Mouse (Mus musculus) hindbrain, embryonic 12.5 days (tissue): ENCODE measurements around the gene Ccdc117. TPM values are rescaled to one million over a fixed set of nuclear protein-coding genes. Genes with fewer than 3 reads are reported as not detected.

ENCODE experiments used
- ATAC-seq: fragments of 200-750 bp; cut with Nextera tagmentation; 2 replicates; pipeline ENCODE4 v1.8.0; 2017; ENCODE audit warnings: moderate TSS enrichment; ENCODE audit not compliant: low FRiP score
- H3K27ac ChIP-seq: fragments of 300-500 bp; sonication (generic); 2 replicates; pipeline ENCODE4 v1.5.1; 2016; ENCODE audit warnings: mild to moderate bottlenecking
- H3K27me3 ChIP-seq: fragments of 300-500 bp; sonication (generic); 2 replicates; pipeline ENCODE4 v1.6.1; 2016; ENCODE audit warnings: mild to moderate bottlenecking
- H3K36me3 ChIP-seq: fragments of 300-500 bp; sonication (generic); 2 replicates; pipeline ENCODE4 v1.6.1; 2016; ENCODE audit warnings: mild to moderate bottlenecking
- H3K4me1 ChIP-seq: fragments of 300-500 bp; sonication (generic); 2 replicates; pipeline ENCODE4 v1.6.1; 2016
- H3K4me2 ChIP-seq: fragments of 300-500 bp; sonication (generic); replicated peaks from 2 replicates; pipeline ENCODE4 v1.6.1; 2016; ENCODE audit warnings: mild to moderate bottlenecking
- H3K4me3 ChIP-seq: fragments of 300-500 bp; sonication (generic); 2 replicates; pipeline ENCODE4 v1.5.1; 2016; ENCODE audit warnings: mild to moderate bottlenecking
- H3K9ac ChIP-seq: fragments of 300-500 bp; sonication (generic); 2 replicates; pipeline ENCODE4 v1.6.1; 2016; ENCODE audit warnings: mild to moderate bottlenecking, moderate library complexity
- H3K9me3 ChIP-seq: fragments of 300-500 bp; sonication (generic); replicated peaks from 2 replicates; pipeline ENCODE4 v1.6.1; 2016; ENCODE audit warnings: mild to moderate bottlenecking
- WGBS: fragments of 180-500 bp; shearing (Covaris S2); methylation state at CpG from one replicate; pipeline ENCODE4 v1.1.7; 2016; 5-methylcytosine and 5-hydroxymethylcytosine counted together
- polyA plus RNA-seq: library from polyadenylated mRNA; unstranded; fragments of >200 nt; fragmentation: Nextera tagmentation; extraction: Ambion mirVana; gene quantifications from 2 replicates; pipeline ENCODE4 v1.2.1, GENCODE M21; 2016

Ccdc117 gene
- polyA plus RNA-seq, 1 experiment from 2014 or later, result 25.3 TPM

DNA sequence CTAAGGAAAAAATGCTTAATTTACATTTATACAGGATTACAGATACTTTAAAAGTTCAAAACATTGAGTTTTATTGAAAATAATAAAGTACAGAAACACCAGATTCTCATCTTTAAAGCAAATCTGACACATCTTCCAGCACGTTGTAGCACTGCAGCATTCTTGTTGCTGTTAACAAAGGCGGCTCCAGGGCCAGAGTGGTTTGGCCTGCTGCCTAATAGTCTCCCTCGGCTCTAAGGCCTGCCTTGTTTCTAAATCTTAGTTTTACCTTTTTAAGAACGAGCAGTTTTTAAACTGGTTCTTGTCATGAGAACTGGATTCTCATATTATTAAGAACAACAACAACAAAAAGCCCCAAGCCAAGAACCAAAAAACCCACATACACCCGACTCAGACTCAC lies 13.1 kb downstream of the Ccdc117 start:
- Histone ChIP-seq H3K9ac (no peak overlapping the region), H3K4me2 (no peak overlapping the region), H3K36me3 (peaks cover 84% of the 10 kb centered on the region), H3K4me3 (no peak overlapping the region), H3K27ac (no peak overlapping the region), H3K9me3 (no peaks in the 10 kb centered on the region), H3K27me3 (no peaks in the 10 kb centered on the region), H3K4me1 (peaks cover 6% of the 10 kb centered on the region; the same call in 1 of the 2 replicates)
- 85% methylated on average over 5 of the region's 5 CpGs for WGBS
- no peak for ATAC-seq

DNA sequence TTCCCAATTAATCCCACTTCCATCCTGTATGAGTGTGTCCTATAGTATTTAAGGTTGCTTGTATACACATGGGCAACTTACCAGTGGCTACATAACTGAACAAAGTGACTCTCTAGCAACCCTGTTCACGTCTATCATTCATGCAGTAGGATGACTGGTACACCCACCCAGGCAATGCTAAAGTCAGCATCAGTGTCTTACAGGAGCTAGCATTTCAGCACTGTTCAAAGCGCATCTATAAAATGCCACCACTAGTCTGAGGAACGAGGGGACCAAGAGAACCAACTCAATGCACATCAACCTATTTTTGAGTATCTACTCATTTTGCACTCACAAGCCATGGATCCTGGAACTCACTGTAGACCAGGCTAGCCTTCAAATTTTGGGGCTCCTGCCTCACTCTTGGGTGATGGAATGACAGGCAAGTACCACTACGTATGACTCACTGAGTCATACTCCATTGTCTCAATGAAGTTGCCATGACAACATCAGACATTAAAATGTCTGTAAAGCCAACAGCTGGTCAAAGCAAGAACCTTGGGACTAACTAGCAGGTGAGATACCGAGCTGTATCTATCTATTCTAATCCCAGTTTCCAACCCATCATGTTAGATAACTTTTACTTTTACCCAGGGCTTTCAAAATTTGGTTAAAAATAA lies 14.0 kb downstream of the Ccdc117 start:
- WGBS, result 81% methylated on average over 5 of the region's 5 CpGs
- Histone ChIP-seq H3K27me3 (no peaks in the 10 kb centered on the region), H3K9me3 (no peaks in the 10 kb centered on the region), H3K4me3 (no peak overlapping the region), H3K4me2 (no peak overlapping the region), H3K27ac (no peak overlapping the region), H3K9ac (no peak overlapping the region), H3K36me3 (peaks cover 84% of the 10 kb centered on the region), H3K4me1 (peaks cover 14% of the 10 kb centered on the region)
- ATAC-seq, result no peak

DNA sequence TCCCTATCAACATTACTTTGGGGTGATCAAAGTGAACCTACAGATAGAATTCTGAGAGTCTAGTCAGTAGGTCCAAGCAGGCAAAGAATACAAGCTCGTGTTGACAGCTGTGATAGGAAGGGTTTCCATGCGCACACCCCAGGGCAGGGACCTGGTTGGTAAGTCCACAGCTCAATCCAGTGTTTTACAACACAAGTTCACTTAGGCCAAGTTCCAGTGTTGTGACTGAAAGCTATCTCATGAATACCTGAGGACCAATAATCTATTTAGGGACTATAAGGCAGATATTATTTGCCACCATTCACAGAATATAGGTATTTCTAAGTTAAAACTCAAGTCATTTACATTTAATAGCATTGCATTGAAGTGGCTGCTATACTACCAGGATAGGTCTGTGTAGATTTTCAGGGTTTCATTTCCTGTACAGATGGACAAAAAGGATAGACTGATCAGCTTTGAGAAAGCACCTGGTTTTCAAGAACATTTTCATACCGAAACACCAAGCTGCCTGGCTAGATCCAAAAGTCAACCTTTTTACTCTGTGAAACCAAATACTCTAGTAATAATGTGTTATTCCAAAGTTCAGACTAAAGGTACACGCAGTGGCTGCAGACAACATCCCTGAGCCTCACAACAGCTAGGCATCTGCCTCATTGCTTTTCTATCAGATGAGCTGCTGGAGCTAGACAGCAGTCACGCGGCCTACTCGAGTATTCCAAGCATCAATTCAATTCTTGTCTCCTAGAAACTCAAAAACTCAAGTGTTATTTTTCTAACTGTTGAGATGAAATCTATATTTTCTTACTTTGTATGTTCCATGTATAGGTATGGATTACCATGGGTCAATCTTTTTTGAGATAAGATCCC lies 15.2 kb downstream of the Ccdc117 start:
- H3K9ac ChIP-seq, result no peak overlapping the region
- no peak overlapping the region for H3K4me3 ChIP-seq
- H3K4me2 ChIP-seq, result no peak overlapping the region
- no peaks in the 10 kb centered on the region for H3K27me3 ChIP-seq
- no peaks in the 10 kb centered on the region for H3K9me3 ChIP-seq
- peaks cover 25% of the 10 kb centered on the region for H3K4me1 ChIP-seq
- peaks cover 75% of the 10 kb centered on the region for H3K36me3 ChIP-seq
- ATAC-seq, result no peak
- 91% methylated on average over 7 of the region's 7 CpGs for WGBS
- H3K27ac ChIP-seq, result no peak overlapping the region

DNA sequence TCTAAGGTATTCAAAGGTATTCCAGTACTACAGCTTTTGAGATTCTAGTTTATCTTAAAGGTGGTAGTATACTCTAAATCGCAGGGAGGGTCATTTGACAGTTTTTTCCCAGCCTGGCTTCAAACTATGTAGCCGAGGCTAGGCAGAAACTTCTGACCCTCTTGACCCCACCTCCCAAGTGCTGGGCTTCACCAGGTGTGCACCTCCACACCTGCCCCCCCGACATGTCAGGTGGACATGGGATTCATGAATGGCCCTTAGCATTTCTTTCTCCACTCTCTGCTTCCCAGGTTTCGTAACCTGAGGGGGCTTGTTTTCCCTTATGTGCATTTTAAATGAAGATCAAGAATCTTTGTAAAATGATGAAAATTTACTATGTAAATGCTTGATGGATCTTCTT lies 16.6 kb downstream of the Ccdc117 start:
- Histone ChIP-seq H3K9ac (no peak overlapping the region), H3K4me1 (peaks cover 25% of the 10 kb centered on the region), H3K27ac (no peak overlapping the region), H3K4me3 (no peak overlapping the region), H3K36me3 (peaks cover 62% of the 10 kb centered on the region), H3K9me3 (no peaks in the 10 kb centered on the region), H3K4me2 (no peak overlapping the region), H3K27me3 (no peaks in the 10 kb centered on the region)
- ATAC-seq, result no peak
- 87% methylated on average over 4 of the region's 4 CpGs for WGBS

DNA sequence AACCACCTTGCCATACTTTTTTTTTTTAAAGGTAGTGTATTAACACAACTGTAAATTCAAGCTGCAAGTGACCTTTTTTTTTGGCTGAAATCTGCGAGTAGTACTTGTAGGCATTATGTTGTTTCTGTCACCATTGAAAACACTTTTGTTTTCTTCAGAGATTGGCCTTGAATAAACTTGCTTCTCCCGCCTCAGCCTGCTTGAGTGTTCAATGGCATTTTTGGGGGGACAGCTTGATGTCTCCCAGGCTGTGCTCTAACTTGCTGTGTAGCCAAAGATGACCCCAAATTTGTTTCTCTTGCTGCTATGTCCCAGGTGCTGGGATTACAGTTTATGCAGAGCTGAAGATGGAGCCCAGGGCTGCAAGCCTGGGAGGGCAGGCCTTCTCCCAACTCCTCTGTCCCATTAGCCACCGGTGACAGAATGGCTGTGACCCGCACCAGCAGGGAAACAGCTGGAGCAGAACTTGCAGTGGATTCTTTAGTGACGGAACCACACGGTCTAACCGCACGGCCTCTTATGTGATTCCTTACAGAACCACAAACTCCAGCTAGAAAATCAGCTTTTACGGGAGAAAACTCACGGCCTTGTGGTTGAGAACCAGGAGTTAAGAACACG lies 19.1 kb downstream of the Ccdc117 start:
- 94% methylated on average over 11 of the region's 11 CpGs for WGBS
- no peaks in the 10 kb centered on the region for H3K27me3 ChIP-seq
- no peaks in the 10 kb centered on the region for H3K9me3 ChIP-seq
- no peak overlapping the region for H3K4me3 ChIP-seq
- H3K4me2 ChIP-seq, result peak overlapping the region; percentile 70
- H3K27ac ChIP-seq, result no peak overlapping the region
- peak overlapping the region; percentile 96; the same call in 1 of the 2 replicates for H3K9ac ChIP-seq
- H3K4me1 ChIP-seq, result peaks cover 25% of the 10 kb centered on the region
- peaks cover 44% of the 10 kb centered on the region for H3K36me3 ChIP-seq
- no peak for ATAC-seq

DNA sequence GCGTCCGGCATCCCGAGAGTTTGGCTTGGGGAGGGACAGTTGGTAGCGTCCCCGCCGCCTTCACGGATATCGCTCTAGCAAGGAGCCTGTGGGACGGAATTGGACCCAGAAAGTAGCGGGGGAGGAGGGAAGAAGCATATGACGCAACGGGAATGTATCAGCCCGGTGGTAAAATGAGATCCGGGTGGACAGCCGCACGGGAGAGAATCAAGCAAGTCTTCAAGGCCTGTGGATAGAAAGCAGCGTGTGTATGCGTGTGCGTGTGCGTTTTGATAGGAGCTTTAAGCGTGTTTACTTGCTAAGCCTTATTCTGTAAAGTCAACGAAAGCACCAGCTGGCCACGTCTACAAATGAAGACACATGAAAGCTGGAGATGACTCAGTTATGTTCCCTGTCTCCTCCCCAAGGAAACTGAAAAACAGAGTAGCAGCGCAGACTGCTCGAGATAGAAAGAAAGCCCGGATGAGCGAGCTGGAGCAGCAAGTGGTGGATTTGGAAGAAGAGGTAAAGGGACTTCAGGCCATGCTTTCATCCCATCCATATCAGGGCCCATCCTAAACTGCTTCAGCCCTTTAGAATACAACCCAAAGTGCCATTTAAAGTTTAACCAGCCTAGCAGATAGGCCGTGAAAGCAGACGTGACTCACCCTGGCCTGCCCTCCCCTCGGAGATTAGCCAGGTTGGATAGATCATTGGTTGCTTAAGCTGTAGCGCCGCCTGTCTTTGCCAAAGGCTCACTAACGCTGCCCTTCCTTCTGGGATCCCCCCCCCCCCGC lies 20.3 kb downstream of the Ccdc117 start:
- Histone ChIP-seq H3K27ac (peak overlapping the region; percentile 88), H3K9ac (peak overlapping the region; percentile 96), H3K36me3 (peaks cover 39% of the 10 kb centered on the region), H3K4me3 (peak overlapping the region; percentile 98), H3K4me1 (peaks cover 25% of the 10 kb centered on the region), H3K4me2 (peak overlapping the region; percentile 70), H3K9me3 (no peaks in the 10 kb centered on the region), H3K27me3 (no peaks in the 10 kb centered on the region)
- 0% methylated on average over 34 of the region's 34 CpGs for WGBS
- ATAC-seq, result peak; percentile 15; the same call in 1 of the 2 replicates

DNA sequence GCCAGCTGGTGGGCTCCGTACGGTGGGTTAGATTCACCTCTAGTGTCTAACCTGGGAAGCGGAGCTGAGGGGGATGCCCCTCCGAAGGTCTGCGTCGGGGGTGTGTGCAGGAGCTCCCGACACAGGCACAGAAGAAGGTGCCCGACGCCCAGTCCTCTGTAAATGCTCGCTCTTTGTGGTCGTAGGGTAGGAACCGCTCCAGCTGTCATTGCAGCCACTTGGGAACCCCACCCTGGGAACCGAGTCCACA lies 20.8 kb downstream of the Ccdc117 start:
- no peaks in the 10 kb centered on the region for H3K27me3 ChIP-seq
- peaks cover 35% of the 10 kb centered on the region for H3K36me3 ChIP-seq
- peak overlapping the region; percentile 88 for H3K27ac ChIP-seq
- peak overlapping the region; percentile 70 for H3K4me2 ChIP-seq
- H3K4me3 ChIP-seq, result peak overlapping the region; percentile 98
- H3K4me1 ChIP-seq, result peaks cover 25% of the 10 kb centered on the region
- H3K9ac ChIP-seq, result peak overlapping the region; percentile 96
- ATAC-seq, result peak; percentile 66
- no peaks in the 10 kb centered on the region for H3K9me3 ChIP-seq
- WGBS, result 0% methylated on average over 13 of the region's 13 CpGs

DNA sequence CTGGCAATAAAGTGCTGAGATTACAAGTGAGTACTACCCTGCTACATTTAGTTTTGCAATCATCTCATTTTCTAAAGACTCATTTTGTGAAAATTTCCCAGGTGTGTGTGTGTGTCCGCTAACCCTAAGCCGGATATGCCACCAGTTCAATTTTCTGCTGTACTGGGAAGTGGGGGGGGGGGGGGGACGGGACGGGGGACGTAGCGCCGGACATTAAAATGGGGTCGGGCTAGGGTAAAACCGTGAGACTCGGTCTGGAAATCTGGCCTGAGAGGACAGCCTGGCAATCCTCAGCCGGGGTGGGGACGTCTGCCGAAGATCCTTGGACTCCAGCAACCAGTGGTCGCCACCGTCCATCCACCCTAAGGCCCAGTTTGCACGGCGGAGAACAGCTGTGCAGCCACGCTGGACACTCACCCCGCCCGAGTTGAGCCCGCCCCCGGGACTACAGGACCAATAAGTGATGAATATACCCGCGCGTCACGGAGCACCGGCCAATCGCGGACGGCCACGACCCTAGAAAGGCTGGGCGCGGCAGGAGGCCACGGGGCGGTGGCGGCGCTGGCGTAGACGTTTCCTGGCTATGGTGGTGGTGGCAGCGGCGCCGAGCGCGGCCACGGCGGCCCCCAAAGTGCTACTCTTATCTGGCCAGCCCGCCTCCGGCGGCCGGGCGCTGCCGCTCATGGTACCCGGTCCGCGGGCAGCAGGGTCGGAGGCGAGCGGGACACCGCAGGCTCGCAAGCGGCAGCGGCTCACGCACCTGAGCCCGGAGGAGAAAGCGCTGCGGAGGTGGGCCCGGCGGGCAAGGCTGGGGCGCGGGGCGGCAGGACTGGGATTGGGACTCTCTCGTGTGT lies 21.3 kb downstream of the Ccdc117 start, which contains the start of gene Xbp1:
Gene Xbp1, plus strand, starts transcription at position 248 of the 854 bp plus-strand sequence.
- WGBS, result under 1% methylated on average over 67 of the region's 72 CpGs
- H3K4me3 ChIP-seq, result peak within 1 kb of the TSS; percentile 98
- H3K4me1 ChIP-seq, result peaks cover 25% of the 10 kb centered on the region
- peak within 1 kb of the TSS; percentile 96 for H3K9ac ChIP-seq
- peak; percentile 98 for ATAC-seq
- H3K36me3 ChIP-seq, result peaks cover 29% of the 10 kb centered on the region
- H3K4me2 ChIP-seq, result peak within 1 kb of the TSS; percentile 70
- peak within 1 kb of the TSS; percentile 88 for H3K27ac ChIP-seq
- no peaks in the 10 kb centered on the region for H3K27me3 ChIP-seq
- H3K9me3 ChIP-seq, result no peaks in the 10 kb centered on the region

DNA sequence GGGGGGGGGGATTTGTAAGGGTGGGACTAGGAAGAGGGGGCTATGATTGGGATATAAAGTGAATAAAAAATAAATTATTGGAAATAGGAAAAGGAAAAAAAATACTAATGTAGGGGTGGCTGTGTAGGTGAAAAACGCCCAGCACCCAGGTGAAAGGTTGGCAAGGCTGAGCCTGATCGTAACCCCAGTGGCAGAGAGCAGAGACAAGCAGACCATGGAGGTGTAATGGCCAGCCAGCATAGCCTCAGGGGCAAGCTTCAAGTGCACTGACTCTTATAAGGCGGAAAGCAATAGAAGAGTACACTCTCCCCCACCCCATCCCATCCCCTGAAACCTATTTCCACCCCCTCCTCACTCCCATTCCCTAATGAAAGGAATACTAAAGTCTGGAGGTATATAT lies 22.3 kb downstream of the Ccdc117 start:
- Histone ChIP-seq H3K36me3 (peaks cover 20% of the 10 kb centered on the region), H3K27me3 (no peaks in the 10 kb centered on the region), H3K27ac (no peak overlapping the region), H3K4me2 (peak overlapping the region; percentile 70; the same call in 1 of the 2 replicates), H3K4me3 (no peak overlapping the region), H3K4me1 (peaks cover 25% of the 10 kb centered on the region), H3K9ac (no peak overlapping the region; the same call in 1 of the 2 replicates), H3K9me3 (no peaks in the 10 kb centered on the region)
- ATAC-seq, result no peak
- WGBS, result 78% methylated on average over 3 of the region's 3 CpGs

DNA sequence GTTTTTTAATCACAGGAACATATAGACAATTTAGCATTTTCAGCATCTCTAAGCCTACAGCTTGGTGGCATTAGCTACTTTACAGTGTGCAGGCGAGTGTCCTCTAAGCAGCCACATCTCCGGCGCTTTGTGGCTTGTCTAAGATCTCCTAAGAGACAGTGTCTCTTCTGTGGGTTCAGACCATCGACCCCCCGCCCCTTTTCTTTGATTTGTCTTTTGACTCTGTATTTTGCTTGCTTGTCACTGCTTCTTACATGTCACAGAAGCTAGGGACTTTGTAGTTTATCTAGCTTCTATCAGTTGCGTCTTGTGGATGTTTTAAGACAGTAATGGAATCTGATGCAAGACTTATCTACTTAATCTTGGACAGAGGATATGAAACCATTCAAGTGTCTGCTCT lies 24.6 kb downstream of the Ccdc117 start:
- WGBS, result 85% methylated on average over 6 of the region's 6 CpGs
- Histone ChIP-seq H3K27me3 (no peaks in the 10 kb centered on the region), H3K9ac (no peak overlapping the region), H3K27ac (no peak overlapping the region), H3K4me1 (peaks cover 5% of the 10 kb centered on the region), H3K9me3 (no peaks in the 10 kb centered on the region), H3K36me3 (no peaks in the 10 kb centered on the region), H3K4me2 (no peak overlapping the region), H3K4me3 (no peak overlapping the region)
- ATAC-seq, result no peak

DNA sequence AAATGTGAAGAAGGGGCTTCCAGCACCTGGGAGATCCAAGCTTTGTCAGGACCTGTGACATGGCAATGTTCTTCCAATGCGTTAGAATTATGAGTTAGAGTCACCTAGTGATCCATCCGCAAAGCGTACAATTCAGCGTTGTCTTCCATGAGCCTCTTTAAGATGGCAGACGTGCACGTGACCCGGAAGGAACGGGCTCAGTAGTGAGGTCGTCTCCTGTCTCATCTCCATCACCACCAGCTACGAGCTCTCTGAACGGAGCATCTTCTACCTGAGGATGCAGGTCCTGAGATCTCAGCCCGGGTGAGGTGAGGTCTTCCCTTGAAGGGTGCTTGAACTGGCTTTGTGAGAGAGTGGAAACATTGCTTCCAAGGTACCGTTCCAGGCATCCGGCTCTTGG lies 25.4 kb downstream of the Ccdc117 start:
- WGBS, result 90% methylated on average over 14 of the region's 14 CpGs
- H3K9ac ChIP-seq, result no peak overlapping the region

More for the DNA sequence above, 25.4 kb downstream of the Ccdc117 start:
- Histone ChIP-seq H3K27me3 (no peaks in the 10 kb centered on the region), H3K4me2 (no peak overlapping the region), H3K4me1 (no peaks in the 10 kb centered on the region), H3K36me3 (no peaks in the 10 kb centered on the region), H3K9me3 (no peaks in the 10 kb centered on the region), H3K4me3 (no peak overlapping the region), H3K27ac (no peak overlapping the region)
- no peak for ATAC-seq
